Mouse (Mus musculus) neutrophil, adult 59 days (primary cell): Measurements from ENCODE around the gene Jagn1. TPM values are rescaled to one million over a fixed set of nuclear protein-coding genes. Genes with fewer than 3 reads are reported as not detected.

Source experiments
- total RNA-seq, 2 experiments: library from RNA; stranded (reverse); gene quantifications; 1 replicate in 1 of 2; 2 replicates in 1 of 2; pipeline ENCODE4 v1.2.4; 2023

Gene Jagn1
- 10 to 100 TPM; 10.6 to 11.6 TPM for total RNA-seq

GRCm38 (mm10) chr6:113442442-113443090 lies at the start of gene Jagn1:
Gene Jagn1, plus strand, starts transcription at chr6:113442569.

DNA sequence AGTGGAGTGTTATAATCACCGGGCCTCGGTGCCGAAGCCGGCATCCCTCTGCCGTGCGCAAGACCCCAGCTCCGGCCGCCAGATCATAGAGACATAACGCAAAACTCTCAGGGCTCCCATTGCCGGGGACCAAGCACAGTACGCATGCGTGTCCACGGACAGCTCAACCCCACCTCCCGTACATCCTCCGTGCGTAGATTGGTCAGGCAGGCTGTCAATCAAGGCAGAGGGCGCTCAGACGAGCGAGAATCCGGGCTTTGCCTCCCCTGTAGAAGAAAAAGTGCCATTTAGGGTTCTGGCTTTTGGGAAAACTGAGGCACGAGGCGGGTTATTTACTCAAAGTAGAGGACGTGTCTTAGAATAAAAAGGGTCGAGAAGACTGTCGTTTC lies 23.2 kb upstream of the Jagn1 start, which contains the start of gene Rpusd3:
Gene Rpusd3 (minus strand): TSS at position 142 of the 389 bp plus-strand sequence.

DNA sequence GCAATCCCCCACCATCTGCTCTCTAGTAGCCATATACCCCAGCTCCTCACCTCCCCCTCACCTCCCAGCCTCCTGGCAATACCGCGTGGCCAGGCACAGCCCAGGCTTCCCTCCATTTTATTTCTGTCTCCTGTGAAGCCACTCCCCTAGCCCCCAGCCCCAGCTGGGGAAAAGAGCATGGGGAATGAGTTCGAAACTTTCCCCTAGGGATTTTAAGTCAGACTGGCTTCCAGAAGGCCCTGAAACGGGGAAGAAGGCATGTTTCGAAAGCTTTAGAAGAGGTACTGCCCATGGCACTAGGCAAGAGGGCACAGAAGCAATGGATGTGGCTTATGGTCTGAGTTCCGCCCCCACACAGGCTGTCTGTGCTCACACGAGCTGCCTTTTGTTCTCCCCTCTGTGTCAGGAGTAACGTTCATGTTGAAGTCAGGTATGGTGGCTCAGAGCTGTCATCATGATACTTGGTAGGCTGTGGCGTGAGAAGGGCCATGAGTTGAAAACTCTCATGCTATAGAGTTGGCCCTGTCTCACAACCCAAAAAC lies 6.6 kb upstream of the Jagn1 start, which contains the start of gene Cidec:
Gene Cidec (minus strand): TSS at position 97 of the 542 bp plus-strand sequence.

GRCm38 (mm10) chr6:113457952-113458534 lies 15.7 kb downstream of the Jagn1 start, which contains the start of gene Il17re:
Gene Il17re, plus strand, starts transcription at chr6:113458484.

GRCm38 (mm10) chr6:113471297-113471936 lies 29.0 kb downstream of the Jagn1 start, which contains the start of gene Il17rc:
Gene Il17rc, plus strand, starts transcription at chr6:113471427.

DNA sequence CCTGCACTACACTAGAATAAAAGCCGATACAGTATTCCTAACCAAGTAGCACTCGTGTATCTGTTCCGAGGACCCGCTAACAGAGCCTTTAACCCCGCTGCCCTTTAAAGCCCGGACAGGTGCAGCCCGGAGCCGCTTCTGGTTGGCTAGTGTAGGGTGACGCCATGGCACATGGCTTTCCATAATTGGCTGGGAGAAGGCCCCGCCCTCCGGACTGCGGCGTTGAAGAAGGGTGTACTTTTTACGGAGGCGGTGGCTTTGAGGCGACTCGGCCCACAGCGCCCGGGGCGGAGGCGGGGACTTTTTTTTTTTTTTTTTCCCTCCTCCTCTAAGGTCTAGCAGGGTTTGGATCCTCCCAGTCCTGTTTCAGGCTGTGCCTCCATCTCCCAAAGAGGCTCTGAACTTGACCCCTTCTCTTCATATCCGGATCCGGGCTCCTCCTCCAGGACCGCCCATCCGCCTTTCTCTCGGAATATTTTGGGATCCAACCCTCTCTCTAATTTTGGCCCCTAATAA lies 40.8 kb downstream of the Jagn1 start, which contains the start of gene Creld1:
Gene Creld1 (plus strand): TSS at position 198 of the 516 bp plus-strand sequence.

Other genes with a start within 250 kb of the Jagn1 start
- gene Lhfpl4, start 247.2 kb upstream of the Jagn1 start, total RNA-seq = 1 to 10 TPM in 1 of 2 experiments, not detected in 1; 1.3 TPM
- gene Mtmr14, start 204.7 kb upstream of the Jagn1 start, total RNA-seq = 10 to 100 TPM; 48.3 to 50.3 TPM
- 1 to 10 TPM in 1 of 2 experiments, under 1 TPM in 1; 0.57 to 1.6 TPM for gene Cpne9, start 160.3 kb upstream of the Jagn1 start, total RNA-seq
- 100 to 1,000 TPM; 110 to 113 TPM for gene Brpf1, start 135.4 kb upstream of the Jagn1 start, total RNA-seq
- 10 to 100 TPM; 10.9 to 11.4 TPM for gene Ogg1, start 115.6 kb upstream of the Jagn1 start, total RNA-seq
- 10 to 100 TPM; 32.5 to 35.2 TPM for gene Camk1, start 98.6 kb upstream of the Jagn1 start, total RNA-seq
- 10 to 100 TPM; 24.6 to 27.1 TPM for gene Tada3, start 64.7 kb upstream of the Jagn1 start, total RNA-seq
- gene Arpc4, start 64.5 kb upstream of the Jagn1 start, total RNA-seq = 100 to 1,000 TPM; 474 to 514 TPM
- 10 to 100 TPM; 34.3 to 35.3 TPM for gene Ttll3, start 53.3 kb upstream of the Jagn1 start, total RNA-seq
- 1 to 10 TPM; 3.1 to 3.7 TPM for gene Rpusd3, start 23.2 kb upstream of the Jagn1 start, total RNA-seq
- not detected for gene Cidec, start 6.8 kb upstream of the Jagn1 start, total RNA-seq
- not detected for gene Il17re, start 15.9 kb downstream of the Jagn1 start, total RNA-seq
- not detected for gene Il17rc, start 28.9 kb downstream of the Jagn1 start, total RNA-seq
- 1 to 10 TPM; 2.6 to 3.2 TPM for gene Creld1, start 40.7 kb downstream of the Jagn1 start, total RNA-seq
- gene Prrt3, start 59.4 kb downstream of the Jagn1 start, total RNA-seq = under 1 TPM in 1 of 2 experiments, not detected in 1; 0.13 TPM
- 10 to 100 TPM; 44.1 to 51.6 TPM for gene Emc3, start 89.1 kb downstream of the Jagn1 start, total RNA-seq
- gene Fancd2, start 89.1 kb downstream of the Jagn1 start, total RNA-seq = 10 to 100 TPM; 14.5 to 16.7 TPM
- not detected for gene Fancd2os, start 158.1 kb downstream of the Jagn1 start, total RNA-seq
- 100 to 1,000 TPM; 120 to 142 TPM for gene Brk1, start 162.2 kb downstream of the Jagn1 start, total RNA-seq
- gene Vhl, start 181.4 kb downstream of the Jagn1 start, total RNA-seq = 10 to 100 TPM; 17.4 to 24.4 TPM
- 100 to 1,000 TPM; 101 to 119 TPM for gene Irak2, start 195.9 kb downstream of the Jagn1 start, total RNA-seq